Mouse (Mus musculus) c-Kit-negative CD71-positive TER-119-positive erythroid progenitor cells, embryonic 14.5 days (primary cell): Measurements from ENCODE around the gene Krtap10-10.
A peak's percentile ranks its signal among the peaks of the same experiment; 100 is the strongest.
"Not testable (repeated sequence)": the region's sequence is repeated elsewhere in the genome, so short reads cannot be mapped to it uniquely, and the experiment has no call there.

ENCODE experiments used
- DNase-seq: peaks from one replicate; pipeline ENCODE4 v3.0.0-alpha.2; 2013; ENCODE audit warnings: low read depth, low spot score

The Krtap10-10 gene

DNA sequence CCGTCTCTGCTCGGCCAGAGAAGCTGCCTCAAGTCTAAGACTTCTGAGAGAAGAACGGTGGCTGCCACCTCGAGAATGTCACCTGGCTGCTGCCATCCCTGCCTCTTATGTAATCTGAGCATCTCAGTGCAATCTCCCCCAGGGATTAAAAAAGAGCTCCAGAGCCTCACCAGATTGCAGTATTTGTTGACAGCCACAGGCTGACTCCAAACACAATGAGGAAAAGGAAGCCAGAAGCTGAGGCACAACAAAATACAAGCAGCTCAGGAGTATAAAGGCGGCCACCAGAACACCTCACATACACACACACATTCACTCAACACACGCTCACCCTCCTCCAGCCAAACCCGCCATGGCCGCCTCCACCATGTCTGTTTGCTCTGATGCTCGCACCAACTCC is at the start of gene Krtap10-10:
TSS of gene Krtap10-10 (plus strand) at position 301 of the 400 bp plus-strand sequence.
- DNase-seq: no peak

DNA sequence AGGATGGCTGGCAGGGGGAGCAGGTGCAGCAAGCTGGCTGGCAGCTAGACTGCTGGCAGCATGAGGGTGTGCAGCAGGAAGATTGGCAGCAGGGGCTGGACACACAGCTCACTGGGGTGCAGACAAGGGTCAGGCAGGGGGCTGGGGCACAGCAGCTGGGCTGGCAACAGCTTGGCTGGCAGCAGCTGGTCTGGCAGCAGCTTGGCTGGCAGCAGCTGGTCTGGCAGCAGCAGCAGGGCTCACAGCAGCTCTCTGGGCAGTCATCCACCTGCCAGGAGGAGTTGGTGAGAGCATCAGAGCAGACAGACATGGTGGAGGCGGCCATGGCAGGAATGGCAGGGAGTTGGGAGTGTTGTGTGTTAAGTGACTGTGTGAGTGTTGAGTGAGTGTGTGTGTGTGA is 47.9 kb upstream of the Krtap10-10 start, which contains the start of gene Gm7137:
TSS of gene Gm7137 (minus strand) at position 325 of the 400 bp plus-strand sequence.
- DNase-seq: not testable (repeated sequence)

DNA sequence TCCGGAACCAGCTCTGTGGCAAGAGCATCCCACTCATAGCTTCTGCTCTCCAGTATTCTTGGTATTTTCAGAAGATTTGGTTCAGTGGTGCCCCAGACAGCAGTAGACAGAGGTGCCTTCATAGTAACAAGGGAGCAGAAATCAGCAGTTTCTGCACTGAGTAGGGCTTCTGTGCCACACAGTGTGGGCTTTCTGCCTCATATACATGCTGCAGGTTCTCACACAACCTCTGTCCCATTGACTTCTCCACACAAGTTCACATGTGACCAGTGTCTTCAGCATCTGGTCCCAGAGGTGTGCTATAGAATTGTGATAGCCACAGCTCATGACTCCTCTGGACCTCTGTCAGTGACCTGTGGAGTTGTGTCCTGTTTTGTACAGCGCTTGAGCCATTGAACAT is 47.1 kb upstream of the Krtap10-10 start:
- no peak for DNase-seq

- no peak for DNase-seq
Observed at GRCm38 (mm10) chr10:77794976-77795375, 40.8 kb upstream of the Krtap10-10 start, which contains the start of gene Gm9639. TSS of gene Gm9639 (minus strand) at chr10:77795076.

- DNase-seq: no peak
Observed at GRCm38 (mm10) chr10:77797677-77798076, 38.1 kb upstream of the Krtap10-10 start.

DNA sequence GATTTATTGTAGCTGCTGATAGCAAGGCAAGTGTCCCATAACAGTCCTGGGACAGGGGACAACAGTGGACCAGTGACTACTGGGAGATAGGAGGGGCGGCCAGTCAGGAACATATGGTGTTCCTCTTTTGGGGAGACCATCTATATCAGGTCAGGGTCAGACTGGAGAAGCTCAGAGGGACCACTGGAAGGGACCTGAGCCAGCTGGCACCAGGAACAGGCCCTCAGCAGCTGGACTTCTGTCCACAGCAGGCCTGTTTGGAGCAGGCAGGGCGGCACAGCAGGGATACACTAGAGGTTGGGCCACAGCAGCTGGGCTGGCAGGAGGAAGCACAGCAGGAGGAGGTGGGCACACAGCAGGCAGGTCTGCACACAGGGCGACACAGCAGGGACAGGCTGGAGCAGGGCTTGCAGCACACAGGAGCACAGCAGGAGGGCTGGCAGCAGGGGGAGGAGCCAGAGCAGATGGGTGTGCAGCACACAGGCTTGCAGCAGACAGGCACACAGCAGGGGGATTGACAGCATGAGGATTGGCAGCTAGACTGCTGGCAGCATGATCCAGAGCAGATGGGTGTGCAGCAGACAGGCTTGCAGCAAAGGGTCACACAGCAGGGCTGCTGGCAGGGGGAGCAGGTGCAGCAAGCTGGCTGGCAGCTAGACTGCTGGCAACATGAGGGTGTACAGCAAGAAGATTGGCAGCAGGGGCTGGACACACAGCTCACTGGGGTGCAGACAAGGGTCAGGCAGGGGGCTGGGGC is 37.4 kb upstream of the Krtap10-10 start:
- not testable (repeated sequence) for DNase-seq

- DNase-seq: no peak
Observed at GRCm38 (mm10) chr10:77798921-77799508, 36.7 kb upstream of the Krtap10-10 start, which contains the start of gene Gm19668. TSS of gene Gm19668 (minus strand) at chr10:77799133.

- DNase-seq: no peak
Observed at GRCm38 (mm10) chr10:77804095-77804494, 31.7 kb upstream of the Krtap10-10 start.

- no peak for DNase-seq
Observed at GRCm38 (mm10) chr10:77811743-77812142, 24.0 kb upstream of the Krtap10-10 start, which contains the start of gene Gm9507. TSS of gene Gm9507 (minus strand) at chr10:77811843.

DNA sequence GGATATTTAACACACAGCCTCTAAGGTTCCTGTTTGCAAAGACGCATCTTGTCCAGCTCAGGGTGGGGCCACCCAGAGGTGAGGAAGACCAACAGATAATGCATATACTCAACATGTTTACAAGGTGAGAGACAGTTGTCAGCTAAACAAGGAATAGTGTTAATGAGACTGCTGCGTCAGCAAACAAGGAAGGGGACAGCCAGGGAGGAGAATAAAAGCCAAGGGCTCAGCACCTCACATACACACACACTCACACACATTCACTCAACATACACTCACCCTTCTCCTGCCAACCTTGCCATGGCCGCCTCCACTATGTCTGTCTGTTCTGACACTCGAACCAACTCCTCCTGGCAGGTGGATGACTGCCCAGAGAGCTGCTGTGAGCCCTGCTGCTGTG is 21.4 kb upstream of the Krtap10-10 start, which contains the start of gene Gm2696:
TSS of gene Gm2696 (plus strand) at position 301 of the 400 bp plus-strand sequence.
- DNase-seq: no peak

GRCm38 (mm10) chr10:77815514-77815913 is 20.2 kb upstream of the Krtap10-10 start:
- DNase-seq: peak; percentile 2

DNA sequence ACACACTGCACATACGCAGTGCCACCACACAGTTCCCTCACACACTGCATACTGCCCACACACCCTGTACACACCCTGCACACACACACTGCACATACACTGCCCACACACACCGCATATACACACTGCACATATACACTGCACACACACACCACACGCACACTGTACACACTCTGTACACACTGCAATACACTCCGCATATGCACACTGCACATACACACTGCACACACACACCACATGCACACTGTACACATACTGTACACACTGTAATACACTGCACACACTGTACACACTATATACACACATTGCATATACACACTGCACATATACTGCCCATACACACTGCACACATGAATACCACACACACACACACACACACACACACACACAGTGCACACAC is 17.2 kb upstream of the Krtap10-10 start:
- DNase-seq: no peak

DNA sequence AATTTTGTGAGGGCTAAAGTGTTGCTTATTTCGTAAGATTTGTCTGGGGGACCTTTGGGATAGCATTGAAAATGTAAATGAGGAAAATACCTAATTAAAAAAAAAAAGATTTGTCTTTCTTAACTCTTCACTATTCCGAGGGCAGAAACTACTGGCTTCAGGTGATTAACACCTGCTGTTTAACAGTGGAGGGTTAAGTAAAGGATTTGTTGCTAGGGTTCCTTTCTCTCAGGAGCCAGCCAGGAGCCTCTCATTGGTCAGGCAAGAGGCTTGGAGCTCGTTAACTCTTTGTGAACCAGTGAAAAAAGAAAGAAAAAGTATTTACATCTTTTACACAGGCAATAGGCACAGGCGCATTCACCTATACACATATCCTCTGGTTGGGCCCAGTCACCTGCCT is 16.5 kb upstream of the Krtap10-10 start:
- DNase-seq: no peak

- no peak for DNase-seq
Observed at GRCm38 (mm10) chr10:77826951-77827350, 8.8 kb upstream of the Krtap10-10 start, which contains the start of gene Krtap10-4. TSS of gene Krtap10-4 (minus strand) at chr10:77827095.

DNA sequence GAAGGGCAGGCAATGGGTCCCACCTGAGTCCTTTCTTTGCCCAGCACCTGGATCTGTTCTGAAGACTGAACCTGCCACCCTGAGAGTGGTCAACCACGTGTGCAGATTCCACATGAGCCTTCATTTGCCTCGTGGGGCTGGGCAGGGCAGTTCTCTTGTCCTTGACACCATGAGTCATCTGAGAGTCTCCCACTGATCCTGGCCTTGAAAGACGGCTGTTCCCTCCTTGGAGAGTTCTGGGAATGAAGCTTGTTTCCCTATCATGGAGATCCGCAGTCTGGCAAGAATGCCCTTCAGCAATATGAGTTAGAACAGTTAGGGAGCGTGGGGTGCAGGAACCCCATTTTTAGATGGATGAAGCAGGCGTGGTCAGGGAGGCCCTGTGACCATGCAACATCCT is 3.3 kb downstream of the Krtap10-10 start:
- no peak for DNase-seq

DNA sequence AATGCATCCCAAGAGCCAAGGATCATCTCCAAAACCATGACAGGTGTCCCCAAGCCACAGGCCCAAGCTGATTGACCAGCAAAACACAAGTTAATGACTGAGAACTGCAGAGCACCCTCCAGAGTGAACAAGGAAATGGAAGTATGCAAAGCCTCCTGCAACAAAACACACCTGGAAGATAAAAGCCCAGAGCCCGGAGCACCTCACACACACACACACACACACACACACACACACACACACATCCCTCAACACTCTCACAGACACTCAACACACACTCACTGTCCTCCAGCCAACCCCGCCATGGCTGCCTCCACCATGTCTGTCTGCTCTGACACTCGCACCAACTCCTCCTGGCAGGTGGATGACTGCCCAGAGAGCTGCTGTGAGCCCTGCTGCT is 10.8 kb downstream of the Krtap10-10 start, which contains the start of gene Gm36176:
TSS of gene Gm36176 (plus strand) at position 301 of the 400 bp plus-strand sequence.
- no peak for DNase-seq

DNA sequence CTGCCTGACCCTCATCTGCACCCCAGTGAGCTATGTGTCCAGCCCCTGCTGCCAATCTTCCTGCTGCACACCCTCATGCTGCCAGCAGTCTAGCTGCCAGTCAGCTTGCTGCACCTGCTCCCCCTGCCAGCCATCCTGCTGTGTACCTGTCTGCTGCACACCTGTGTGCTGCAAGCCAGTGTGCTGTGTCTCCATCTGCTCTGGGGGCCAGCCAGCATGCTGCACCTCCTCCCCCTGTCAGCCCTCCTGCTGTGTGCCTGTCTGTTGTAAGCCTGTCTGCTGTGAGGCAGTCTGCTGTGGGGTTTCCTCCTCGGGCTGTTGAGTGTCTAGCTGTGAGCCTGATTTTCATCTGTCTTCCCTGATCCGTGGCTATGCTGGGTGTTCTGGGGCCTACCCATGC is 11.2 kb downstream of the Krtap10-10 start:
- DNase-seq: no peak

GRCm38 (mm10) chr10:77847538-77847937 is 11.8 kb downstream of the Krtap10-10 start:
- DNase-seq: no peak

GRCm38 (mm10) chr10:77852559-77852958 is 16.8 kb downstream of the Krtap10-10 start, which contains the start of gene Gm10318:
TSS of gene Gm10318 (plus strand) at chr10:77852859.
- no peak for DNase-seq

DNA sequence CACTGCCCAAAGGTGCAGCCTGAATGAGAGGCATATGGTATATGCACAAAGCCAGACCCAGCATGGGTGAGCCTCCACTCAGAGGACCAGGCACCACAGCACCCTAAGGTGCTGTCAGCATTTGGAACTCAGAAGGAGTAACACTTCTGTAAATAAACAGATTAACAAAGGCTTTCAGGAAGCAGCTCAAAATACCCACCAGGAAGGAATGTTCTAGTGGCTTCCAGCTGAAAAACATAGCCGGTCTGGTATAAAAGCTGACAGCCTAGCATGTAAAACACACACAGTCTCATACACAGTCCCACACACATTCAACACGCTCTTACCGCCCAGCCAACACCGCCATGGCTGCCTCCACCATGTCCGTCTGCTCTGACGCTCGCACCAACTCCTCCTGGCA is 25.9 kb downstream of the Krtap10-10 start, which contains the start of gene Gm3285:
TSS of gene Gm3285 (plus strand) at position 301 of the 400 bp plus-strand sequence.
- no peak for DNase-seq

DNA sequence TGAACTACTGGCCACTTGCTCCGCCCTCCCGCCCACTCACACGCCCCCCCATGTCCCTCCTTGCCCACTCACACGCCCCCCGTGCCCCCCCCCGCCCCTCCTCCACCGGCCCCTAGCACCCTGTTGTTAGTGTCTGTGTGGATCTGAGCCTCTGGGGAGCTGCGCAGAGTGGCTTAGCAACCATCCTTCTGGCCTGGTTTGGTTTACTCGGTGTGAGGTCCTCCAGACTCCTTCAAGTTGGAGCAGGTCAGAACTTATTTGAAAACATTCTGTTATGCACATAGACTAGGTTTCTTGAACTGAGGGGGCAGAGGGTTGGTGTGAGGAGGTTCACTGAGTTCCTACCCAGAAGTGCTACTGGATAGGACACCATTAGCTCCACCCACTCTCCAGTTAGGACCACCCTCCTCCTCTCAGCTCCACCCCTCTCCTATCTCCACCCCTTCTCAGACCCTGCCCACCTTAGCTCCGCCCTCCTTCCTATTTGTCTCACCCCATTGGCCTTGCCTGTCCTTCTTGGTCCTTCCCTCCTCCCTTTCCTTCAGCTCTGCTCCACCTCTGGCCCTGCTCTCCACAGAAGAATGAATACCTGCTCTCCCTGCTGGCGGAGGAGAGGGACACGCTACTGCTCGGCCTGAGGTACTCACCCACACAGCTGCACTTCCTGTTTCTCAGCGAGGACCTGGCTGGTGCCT is 28.5 kb downstream of the Krtap10-10 start:
- no peak for DNase-seq

DNA sequence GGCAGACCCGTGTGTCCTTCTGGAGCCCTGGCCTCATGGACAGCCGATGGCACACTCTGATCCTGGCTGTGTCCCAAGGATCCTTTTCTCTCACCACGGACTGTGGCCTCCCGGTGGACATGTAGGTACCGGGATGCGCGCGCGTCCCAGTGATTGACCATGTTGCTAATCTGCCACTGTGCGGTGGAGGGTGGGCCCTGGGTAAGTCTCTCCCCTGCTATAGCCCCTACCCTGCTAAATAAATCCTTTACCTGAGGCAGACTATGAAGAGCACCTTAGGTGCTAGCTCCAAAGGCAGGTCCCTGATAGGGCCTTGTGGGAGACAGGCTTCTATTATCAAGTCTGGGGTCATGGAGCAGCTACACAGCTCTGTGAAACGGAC is 29.0 kb downstream of the Krtap10-10 start:
- no peak for DNase-seq
